Mouse (Mus musculus): ENCODE data around the gene Slc7a4. TPM values are rescaled to one million over a fixed set of nuclear protein-coding genes. Genes with fewer than 3 reads are reported as not detected.

Gene Slc7a4
- polyA plus RNA-seq, 1 experiment from 2014 or later = 5.5 TPM

DNA sequence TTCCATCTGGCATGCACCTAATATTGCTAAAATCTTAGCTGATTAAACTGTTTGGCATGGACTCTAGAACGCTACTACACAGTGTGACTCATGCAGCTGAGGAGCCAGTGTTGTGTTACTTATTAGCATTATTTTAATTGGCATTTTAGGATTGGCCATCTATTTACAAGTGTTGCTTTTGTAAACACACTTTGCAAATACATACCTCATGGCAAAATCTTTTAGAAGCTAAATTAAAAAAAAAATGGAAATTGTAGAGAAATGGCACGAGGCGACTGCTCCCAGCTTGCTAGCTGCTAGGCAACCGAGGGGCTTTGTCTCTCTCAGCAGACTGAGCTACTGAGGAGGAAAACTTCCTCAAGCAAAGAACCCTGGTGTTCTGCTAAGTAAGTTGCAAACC, 21.9 kb upstream of the Slc7a4 start:
- no peak for ATAC-seq (ENCODE audit: insufficient number of reproducible peaks, insufficient read depth, low FRiP score, low TSS enrichment, low read depth)
- no peaks in the 10 kb centered on the region for H3K9me3 ChIP-seq
- 69% methylated on average over 4 of the region's 4 CpGs for WGBS

DNA sequence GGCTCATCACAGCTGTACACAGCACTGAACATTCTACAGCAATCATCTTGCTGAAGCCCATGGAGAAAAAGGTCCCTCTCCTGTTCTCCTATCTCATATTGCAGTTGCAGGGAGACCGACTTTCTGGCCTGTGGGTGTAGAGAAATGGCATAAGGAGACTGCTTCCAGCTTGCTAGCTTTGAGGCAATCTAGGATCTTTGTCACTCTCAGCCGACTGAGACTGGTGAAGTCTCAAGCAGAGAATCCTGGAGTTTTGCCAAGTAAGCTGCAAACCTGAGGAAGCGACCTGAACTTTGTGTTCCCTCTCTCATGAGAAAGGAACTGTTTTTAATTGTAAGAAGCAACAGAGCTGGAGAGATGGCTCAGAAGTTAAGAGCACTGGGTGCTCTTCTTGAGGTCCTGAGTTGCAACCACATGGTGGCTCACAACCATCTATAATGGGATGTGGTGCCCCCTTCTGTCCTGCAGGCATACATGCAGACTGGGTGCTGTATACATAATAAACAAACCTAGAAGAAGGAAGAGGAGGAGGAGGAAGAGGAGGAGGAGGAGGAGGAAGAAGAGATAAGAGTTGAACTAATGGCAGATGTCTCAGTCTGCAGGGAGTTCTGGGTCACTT, 18.0 kb upstream of the Slc7a4 start:
- Histone ChIP-seq H3K36me3 (no peaks in the 10 kb centered on the region), H3K9me3 (no peaks in the 10 kb centered on the region), H3K9ac (no peak overlapping the region), H3K27me3 (no peaks in the 10 kb centered on the region), H3K4me2 (no peak overlapping the region), H3K27ac (no peak overlapping the region), H3K4me3 (no peak overlapping the region), H3K4me1 (no peaks in the 10 kb centered on the region)
- no peak for ATAC-seq (ENCODE audit: insufficient number of reproducible peaks, insufficient read depth, low FRiP score, low TSS enrichment, low read depth)
- WGBS = 53% methylated on average over 3 of the region's 3 CpGs

More for the DNA sequence above, 21.9 kb upstream of the Slc7a4 start:
- Histone ChIP-seq H3K4me2 (no peak overlapping the region), H3K4me1 (no peaks in the 10 kb centered on the region), H3K4me3 (no peak overlapping the region), H3K27ac (no peak overlapping the region), H3K36me3 (no peaks in the 10 kb centered on the region), H3K27me3 (no peaks in the 10 kb centered on the region), H3K9ac (no peak overlapping the region)

DNA sequence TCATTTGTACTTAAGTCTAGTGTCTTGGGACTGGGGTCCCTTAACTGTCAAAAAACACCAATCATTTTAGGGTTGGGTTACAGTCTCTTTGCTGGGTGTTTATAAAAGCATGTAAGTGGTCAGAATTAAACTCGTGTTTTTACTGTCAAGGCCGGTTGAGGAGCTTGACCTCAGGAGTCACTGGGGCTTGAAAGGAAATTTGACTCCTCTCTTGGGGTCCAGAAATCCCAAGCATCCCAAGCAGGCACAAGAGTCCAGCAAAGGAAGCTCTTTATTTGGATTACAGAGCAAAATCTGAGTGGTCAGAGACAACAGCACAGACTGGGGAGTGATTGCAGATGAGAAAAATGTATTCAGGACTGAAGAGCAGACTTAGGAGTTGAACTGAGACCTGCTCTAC, 7.7 kb upstream of the Slc7a4 start:
- WGBS = 4% methylated on average over 2 of the region's 2 CpGs
- no peak overlapping the region for H3K4me3 ChIP-seq
- H3K36me3 ChIP-seq = no peaks in the 10 kb centered on the region
- H3K27ac ChIP-seq = no peak overlapping the region
- no peaks in the 10 kb centered on the region for H3K27me3 ChIP-seq
- H3K4me1 ChIP-seq = no peaks in the 10 kb centered on the region
- 0 out of 2 replicates have a peak, but pooled peaks cover 4% of the 10 kb centered on the region for H3K9me3 ChIP-seq
- no peak overlapping the region for H3K9ac ChIP-seq
- no peak overlapping the region for H3K4me2 ChIP-seq
- no peak for ATAC-seq (ENCODE audit: insufficient number of reproducible peaks, insufficient read depth, low FRiP score, low TSS enrichment, low read depth)

DNA sequence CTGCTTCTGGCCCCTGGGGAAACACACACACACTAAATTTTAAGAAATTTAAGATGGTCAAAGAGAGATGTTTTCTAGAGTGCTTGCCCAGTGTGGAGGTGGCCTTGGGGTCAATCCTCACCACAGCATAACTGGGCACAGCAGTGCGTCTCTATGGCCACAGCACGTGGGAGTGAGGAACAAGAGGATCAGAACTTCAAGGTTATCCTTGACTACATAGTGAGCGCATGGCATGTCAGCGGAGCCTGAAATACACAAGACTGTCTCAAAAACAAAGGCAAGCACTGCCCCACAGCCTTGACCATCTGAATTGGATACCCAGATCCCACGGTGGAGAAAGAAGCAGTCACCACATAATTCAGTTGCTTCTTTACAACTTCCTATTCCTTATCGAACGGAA, 1.5 kb upstream of the Slc7a4 start:
- WGBS = 87% methylated on average over 7 of the region's 7 CpGs
- no peak overlapping the region for H3K4me3 ChIP-seq
- no peak overlapping the region for H3K4me2 ChIP-seq
- 0 out of 2 replicates have a peak, but pooled peaks cover under 1% of the 10 kb centered on the region for H3K9me3 ChIP-seq
- H3K9ac ChIP-seq = no peak overlapping the region
- no peak for ATAC-seq (ENCODE audit: insufficient number of reproducible peaks, insufficient read depth, low FRiP score, low TSS enrichment, low read depth)
- no peaks in the 10 kb centered on the region for H3K27me3 ChIP-seq
- no peaks in the 10 kb centered on the region for H3K36me3 ChIP-seq
- H3K27ac ChIP-seq = no peak overlapping the region
- no peaks in the 10 kb centered on the region for H3K4me1 ChIP-seq

DNA sequence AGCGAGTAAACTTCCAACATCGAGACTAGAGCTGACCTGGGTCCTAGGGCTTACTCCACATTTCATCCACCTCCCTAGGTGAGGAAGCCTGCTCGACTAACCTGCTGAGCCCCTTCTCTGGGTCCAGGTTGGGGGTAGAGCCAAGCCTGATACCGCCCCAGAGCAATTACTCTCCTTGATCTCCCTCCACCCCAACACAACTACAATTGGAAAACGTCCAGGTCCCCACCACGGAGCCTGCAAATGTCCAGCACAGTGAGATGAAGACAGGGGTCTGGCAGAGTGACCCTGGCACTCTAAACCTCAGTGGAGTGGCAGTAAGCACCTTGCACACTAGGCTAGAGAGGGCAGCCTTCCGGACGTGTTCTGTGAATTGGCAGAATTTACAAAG, 6.2 kb downstream of the Slc7a4 start:
- ATAC-seq (ENCODE audit: insufficient number of reproducible peaks, insufficient read depth, low FRiP score, low TSS enrichment, low read depth) = no peak
- peak overlapping the region; percentile 59 for H3K4me3 ChIP-seq
- WGBS = 13% methylated on average over 8 of the region's 8 CpGs
- H3K36me3 ChIP-seq = no peaks in the 10 kb centered on the region
- peaks cover 10% of the 10 kb centered on the region for H3K4me1 ChIP-seq
- peak overlapping the region; percentile 86 for H3K4me2 ChIP-seq
- H3K9ac ChIP-seq = peak overlapping the region; percentile 72
- H3K9me3 ChIP-seq = no peaks in the 10 kb centered on the region
- no peak overlapping the region for H3K27ac ChIP-seq
- H3K27me3 ChIP-seq = peaks cover 62% of the 10 kb centered on the region

DNA sequence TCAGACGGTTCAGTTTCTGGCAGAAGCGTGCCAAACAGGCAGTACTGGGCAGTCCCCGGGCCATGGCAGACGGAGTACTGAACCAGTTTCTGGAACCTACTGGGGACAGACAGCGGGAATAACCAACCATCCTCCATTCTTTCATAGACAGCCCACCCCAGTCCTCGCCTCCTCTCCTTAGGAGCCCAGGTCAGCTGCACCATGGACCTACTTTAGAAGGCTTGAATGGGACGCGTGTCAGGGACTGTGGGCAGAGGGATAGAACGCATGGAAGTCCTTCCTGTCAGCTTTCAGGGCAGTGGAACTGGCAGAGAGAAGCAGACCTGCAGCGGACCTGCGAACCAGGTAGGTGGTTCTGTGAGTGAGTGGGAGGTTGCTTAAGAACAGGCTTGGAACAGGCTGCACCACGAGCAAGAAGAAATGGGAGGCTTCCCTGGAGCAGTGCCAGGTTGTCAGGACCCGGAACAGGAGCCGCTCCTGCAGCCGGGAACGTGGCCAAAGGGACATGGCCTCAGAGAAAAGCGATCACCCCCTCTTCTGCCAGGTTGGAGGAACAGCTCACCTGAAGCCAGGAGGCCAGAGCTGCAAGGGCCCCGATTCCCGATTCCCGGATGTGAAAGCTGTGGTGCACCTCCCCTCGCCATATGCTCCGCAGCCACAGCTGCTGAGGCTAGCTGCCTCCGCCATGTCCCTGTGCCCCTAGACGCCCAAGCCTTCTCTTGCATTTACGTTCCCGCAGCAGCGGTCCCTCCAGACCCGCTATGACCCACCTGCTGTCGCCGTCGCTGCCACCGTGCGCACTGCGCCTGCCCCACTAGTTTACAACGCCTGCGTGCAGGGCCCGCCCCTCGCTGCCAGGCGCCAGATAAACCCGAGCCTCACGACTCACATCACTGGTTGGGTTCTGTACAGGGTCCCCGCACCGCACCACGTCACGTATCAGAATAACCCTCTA, 6.9 kb downstream of the Slc7a4 start:
- Histone ChIP-seq H3K4me2 (peak overlapping the region; percentile 86), H3K27me3 (peaks cover 65% of the 10 kb centered on the region), H3K9ac (peak overlapping the region; percentile 72), H3K36me3 (no peaks in the 10 kb centered on the region), H3K9me3 (no peaks in the 10 kb centered on the region), H3K4me1 (peaks cover 10% of the 10 kb centered on the region), H3K27ac (no peak overlapping the region), H3K4me3 (peak overlapping the region; percentile 59)
- WGBS = 13% methylated on average over 45 of the region's 45 CpGs
- no peak for ATAC-seq (ENCODE audit: insufficient number of reproducible peaks, insufficient read depth, low FRiP score, low TSS enrichment, low read depth)

DNA sequence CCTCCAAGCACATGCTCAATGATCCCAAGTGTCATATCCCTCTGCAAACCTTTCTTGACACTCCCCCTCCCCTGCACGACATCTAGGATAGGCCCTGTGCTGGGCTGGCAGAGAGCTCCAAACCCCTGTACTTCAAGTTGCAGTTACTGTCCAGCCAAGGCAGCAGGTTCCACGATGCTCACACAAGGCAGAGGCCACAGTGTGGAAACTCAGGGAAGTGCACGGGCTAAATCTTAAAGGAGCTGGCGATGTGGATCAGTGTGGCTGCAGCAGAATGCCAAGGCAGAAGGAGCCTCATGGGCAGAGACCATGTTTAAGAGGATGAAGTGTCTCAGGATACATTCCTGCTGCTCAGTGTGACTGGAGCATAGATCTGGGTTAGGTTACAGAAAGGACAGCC, 16.8 kb downstream of the Slc7a4 start:
- WGBS = 25% methylated on average over 4 of the region's 4 CpGs
- no peak for ATAC-seq (ENCODE audit: insufficient number of reproducible peaks, insufficient read depth, low FRiP score, low TSS enrichment, low read depth)

DNA sequence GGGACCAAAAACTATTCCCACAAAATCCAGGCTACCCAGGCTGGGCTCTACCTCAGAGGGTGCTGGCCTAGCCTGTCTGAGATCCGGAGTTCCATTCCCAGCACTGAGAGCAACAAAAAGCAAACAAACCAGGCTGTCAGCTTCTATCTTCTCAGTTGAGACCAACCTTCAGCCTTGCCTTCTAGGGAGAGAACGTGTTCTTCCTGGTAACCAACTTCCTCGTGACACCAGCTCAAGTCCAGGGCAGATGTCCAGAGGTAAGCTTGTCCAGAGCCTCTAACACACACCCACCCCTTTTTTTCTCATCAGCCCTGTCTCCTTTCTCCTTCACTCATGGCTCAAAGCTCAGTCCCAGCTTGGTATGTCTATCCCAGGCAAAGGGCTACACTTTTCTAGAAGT, 18.2 kb downstream of the Slc7a4 start:
- peaks cover 40% of the 10 kb centered on the region for H3K27me3 ChIP-seq
- H3K4me3 ChIP-seq = no peak overlapping the region
- no peak overlapping the region for H3K4me2 ChIP-seq
- no peak overlapping the region for H3K9ac ChIP-seq
- no peak overlapping the region for H3K27ac ChIP-seq
- no peaks in the 10 kb centered on the region for H3K9me3 ChIP-seq
- 57% methylated on average over 3 of the region's 3 CpGs for WGBS
- ATAC-seq (ENCODE audit: insufficient number of reproducible peaks, insufficient read depth, low FRiP score, low TSS enrichment, low read depth) = no peak
- no peaks in the 10 kb centered on the region for H3K36me3 ChIP-seq
- peaks cover 17% of the 10 kb centered on the region for H3K4me1 ChIP-seq

More for the DNA sequence above, 16.8 kb downstream of the Slc7a4 start:
- H3K27me3 ChIP-seq = peaks cover 32% of the 10 kb centered on the region
- no peak overlapping the region for H3K27ac ChIP-seq
- no peak overlapping the region for H3K4me2 ChIP-seq
- H3K4me1 ChIP-seq = peaks cover 12% of the 10 kb centered on the region
- no peak overlapping the region for H3K4me3 ChIP-seq
- H3K9me3 ChIP-seq = no peaks in the 10 kb centered on the region
- no peaks in the 10 kb centered on the region for H3K36me3 ChIP-seq
- no peak overlapping the region for H3K9ac ChIP-seq

DNA sequence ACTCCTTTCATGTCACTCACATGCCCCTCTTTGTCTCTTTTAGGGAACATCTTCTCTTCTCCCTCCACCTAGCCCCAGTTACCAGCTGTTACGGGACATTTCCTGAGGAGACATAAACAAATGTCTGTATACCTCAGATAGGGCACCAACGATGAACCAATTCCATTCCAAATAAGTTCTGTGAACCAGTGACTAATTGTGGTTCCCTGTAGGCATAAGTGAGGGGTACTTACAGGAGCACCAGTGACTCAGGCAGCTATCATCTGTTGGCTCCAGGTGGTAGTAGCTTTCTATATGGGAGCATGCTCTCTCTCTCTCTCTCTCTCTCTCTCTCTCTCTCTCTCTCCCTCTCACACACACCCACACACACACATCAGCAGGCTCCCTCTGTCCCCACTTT, 18.8 kb downstream of the Slc7a4 start:
- no peak overlapping the region for H3K4me2 ChIP-seq
- H3K27ac ChIP-seq = no peak overlapping the region
- H3K9me3 ChIP-seq = no peaks in the 10 kb centered on the region
- H3K9ac ChIP-seq = no peak overlapping the region
- H3K27me3 ChIP-seq = peaks cover 45% of the 10 kb centered on the region
- H3K4me1 ChIP-seq = peaks cover 17% of the 10 kb centered on the region
- no peak for ATAC-seq (ENCODE audit: insufficient number of reproducible peaks, insufficient read depth, low FRiP score, low TSS enrichment, low read depth)
- WGBS = 74% methylated on average over 2 of the region's 2 CpGs
- H3K36me3 ChIP-seq = no peaks in the 10 kb centered on the region
- no peak overlapping the region for H3K4me3 ChIP-seq

DNA sequence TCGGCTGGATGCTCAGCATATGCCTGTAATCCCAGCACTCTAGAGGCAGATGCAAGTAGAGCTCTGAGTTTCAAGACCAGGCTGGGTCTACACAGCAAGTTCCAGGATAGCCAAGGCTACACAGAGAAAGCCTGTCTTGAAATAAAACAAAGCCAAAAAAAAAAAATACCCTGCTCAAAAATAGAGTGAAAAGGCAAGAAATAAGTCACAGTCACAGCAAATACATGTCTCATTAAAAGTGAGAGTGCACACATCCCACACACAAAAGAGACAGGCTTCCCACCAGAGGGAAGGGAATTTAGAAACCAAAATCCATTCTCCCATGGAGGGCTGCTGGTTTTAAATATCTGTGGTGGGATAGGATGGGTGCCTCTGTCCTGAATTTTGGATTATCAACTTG, 19.4 kb downstream of the Slc7a4 start:
- H3K4me2 ChIP-seq = no peak overlapping the region

DNA sequence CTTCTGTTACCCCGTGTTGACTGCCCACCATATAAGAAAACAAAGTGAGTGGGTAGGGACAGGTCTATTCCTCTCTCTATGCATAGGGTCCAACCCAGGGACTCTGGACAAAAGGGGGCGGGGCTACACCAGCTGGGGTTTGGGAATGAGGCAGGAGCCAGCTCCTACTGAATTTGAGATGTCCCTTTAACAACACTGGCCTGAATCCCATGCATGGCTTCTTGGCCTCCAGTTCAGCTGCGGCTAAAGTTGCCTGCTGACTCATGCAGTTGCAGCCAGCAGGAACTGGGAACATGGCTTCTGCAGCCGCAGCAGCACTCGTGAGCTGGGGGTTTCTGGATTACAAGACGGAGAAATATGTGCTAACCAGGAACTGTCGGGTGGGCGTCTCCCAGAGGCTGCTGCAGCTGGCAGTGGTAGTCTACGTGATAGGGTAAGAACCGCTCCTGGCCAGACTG, 21.2 kb downstream of the Slc7a4 start, which contains the start of gene P2rx6:
P2rx6 (plus strand) TSS at position 135 of the 458 bp plus-strand sequence.
- H3K9ac ChIP-seq = peak within 1 kb of the TSS; percentile 46; the same call in 1 of the 2 replicates
- H3K36me3 ChIP-seq = no peaks in the 10 kb centered on the region
- H3K4me1 ChIP-seq = peaks cover 29% of the 10 kb centered on the region
- H3K27ac ChIP-seq = peak within 1 kb of the TSS; percentile 11; the same call in 1 of the 2 replicates
- peak within 1 kb of the TSS; percentile 58 for H3K4me2 ChIP-seq
- WGBS = under 1% methylated on average over 10 of the region's 10 CpGs
- H3K4me3 ChIP-seq = peak within 1 kb of the TSS; percentile 30
- no peaks in the 10 kb centered on the region for H3K9me3 ChIP-seq
- peak; percentile 60 for ATAC-seq (ENCODE audit: insufficient number of reproducible peaks, insufficient read depth, low FRiP score, low TSS enrichment, low read depth)
- peaks cover 53% of the 10 kb centered on the region for H3K27me3 ChIP-seq

More for the DNA sequence above, 19.4 kb downstream of the Slc7a4 start:
- Histone ChIP-seq H3K9ac (no peak overlapping the region), H3K9me3 (no peaks in the 10 kb centered on the region), H3K4me1 (peaks cover 24% of the 10 kb centered on the region), H3K27me3 (peaks cover 50% of the 10 kb centered on the region), H3K27ac (no peak overlapping the region), H3K36me3 (no peaks in the 10 kb centered on the region), H3K4me3 (no peak overlapping the region)
- no peak for ATAC-seq (ENCODE audit: insufficient number of reproducible peaks, insufficient read depth, low FRiP score, low TSS enrichment, low read depth)
- WGBS = 6% methylated on average over 1 of the region's 1 CpGs
